Mouse (Mus musculus): ENCODE data around the gene Cenpw.
A peak's percentile ranks its signal among the peaks of the same experiment; 100 is the strongest.

Cenpw gene

DNA sequence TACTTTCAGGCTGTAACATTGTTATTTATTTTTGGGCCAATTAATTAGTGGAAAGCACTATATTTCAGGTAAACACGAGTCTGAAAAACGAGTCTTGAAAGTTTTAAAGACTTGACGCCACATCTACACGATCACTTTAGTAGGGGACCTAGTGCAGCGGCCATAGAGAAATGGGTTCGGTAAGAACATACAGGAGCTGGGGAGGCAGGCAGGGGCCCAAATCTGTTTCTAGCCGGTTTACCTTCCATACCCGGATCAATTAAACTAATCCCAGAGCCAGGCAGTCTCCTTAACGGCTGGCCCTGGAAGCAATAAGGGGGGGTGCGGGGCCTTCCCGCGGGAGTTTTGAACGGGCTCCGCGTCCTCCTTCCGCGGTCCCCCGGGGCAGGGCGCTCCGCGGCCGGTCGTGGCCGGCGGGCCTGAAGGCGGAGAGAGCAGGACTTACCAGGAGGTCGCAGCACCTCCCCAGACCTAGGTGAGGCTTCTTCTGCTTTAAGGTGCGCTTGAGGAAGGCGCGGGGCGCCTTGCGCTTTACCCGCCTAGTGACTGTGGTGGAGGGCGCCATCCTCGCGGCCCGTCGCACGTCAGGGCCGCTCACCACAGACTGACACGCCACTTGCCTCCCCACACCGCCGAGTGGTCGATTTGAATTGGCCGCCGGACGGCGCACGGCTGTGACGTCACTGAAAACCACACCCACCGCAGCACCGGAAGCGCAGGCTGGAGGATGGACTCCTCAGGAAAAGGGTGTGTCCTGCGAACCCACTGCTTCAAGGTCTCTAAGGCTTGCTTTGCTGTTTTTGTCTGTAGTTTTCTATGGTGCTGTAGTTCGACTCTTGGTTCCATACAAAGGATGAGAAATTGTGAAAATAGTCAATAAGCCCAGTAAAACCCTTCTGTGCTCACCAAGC is at the start of gene Cenpw:
Cenpw (minus strand) TSS at position 645 of the 911 bp plus-strand sequence.
- peak; percentile 76 to 89 for DNase-seq

DNA sequence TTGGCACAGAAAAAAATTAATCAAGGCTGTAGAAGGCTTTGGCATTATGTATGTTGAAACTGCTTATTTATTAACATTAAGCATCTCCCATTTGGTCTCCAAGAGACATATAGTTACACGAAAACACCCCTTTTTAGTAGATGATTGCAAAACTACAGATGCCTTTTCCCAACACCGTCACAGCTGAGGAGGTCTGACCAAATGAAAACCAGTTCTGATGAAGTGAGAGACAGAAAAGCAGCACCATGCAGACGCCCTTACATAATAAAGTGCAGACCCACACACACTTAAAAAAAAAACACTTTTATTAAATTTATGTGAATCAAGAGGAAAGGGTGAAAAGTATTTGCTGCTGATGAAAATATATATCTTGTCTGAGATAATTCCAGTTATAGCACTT is 49.3 kb upstream of the Cenpw start:
- no peak for DNase-seq

DNA sequence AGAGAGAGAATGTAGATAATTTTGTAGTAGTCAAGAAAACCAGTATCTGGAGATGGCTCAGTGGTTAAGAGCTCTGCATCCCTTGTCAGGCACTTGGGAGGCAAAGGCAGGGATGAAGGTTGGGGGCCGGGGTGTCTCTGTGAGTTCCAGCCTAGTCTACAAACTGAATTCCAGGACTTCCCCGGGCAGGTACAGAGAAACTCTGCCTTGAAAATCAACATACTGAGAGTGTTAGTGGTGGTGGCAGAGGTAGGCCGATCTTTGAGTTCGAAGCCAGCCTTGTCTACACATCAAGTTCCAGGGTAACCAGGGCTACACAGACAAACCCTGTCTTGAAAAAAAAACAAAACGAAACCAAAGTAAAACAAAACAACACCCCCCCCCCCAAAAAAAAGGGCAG is 859 bp downstream of the Cenpw start:
- DNase-seq, result peak in 1 of 2 experiments; percentile 1

GRCm38 (mm10) chr10:30167700-30168099 is 32.7 kb downstream of the Cenpw start:
- DNase-seq, result no peak

Measured in kidney, postnatal 36 days (tissue).